Mouse (Mus musculus): ENCODE measurements around the gene Clptm1l. TPM values are rescaled to one million over a fixed set of nuclear protein-coding genes. Genes with fewer than 3 reads are reported as not detected.

Clptm1l gene
- 117 TPM in 2 replicates for polyA plus RNA-seq (2015; fragmentation: Nextera tagmentation; extraction: Ambion mirVana)

GRCm38 (mm10) chr13:73603522-73604155 lies at the start of gene Clptm1l:
Clptm1l (plus strand) TSS chr13:73604006.
- Histone ChIP-seq H3K4me2 (ENCODE audit: low read depth, low read length) (peak within 1 kb of the TSS; percentile 85), H3K4me1 (ENCODE audit: control insufficient read depth, insufficient read depth, low read length) (peaks cover 10% of the 10 kb centered on the region), H3K36me3 (ENCODE audit: control insufficient read depth, insufficient read depth, low read length) (peaks cover 12% of the 10 kb centered on the region; the same call in 1 of the 2 replicates), H3K27ac (ENCODE audit: low read length) (peak within 1 kb of the TSS; percentile 63; the same call in 1 of the 2 replicates), H3K9me3 (replicated peaks; ENCODE audit: control insufficient read depth, low read length) (no peaks in the 10 kb centered on the region), H3K4me3 (replicated peaks; ENCODE audit: low read length) (peak within 1 kb of the TSS; percentile 88), H3K9ac (ENCODE audit: low read length) (peak within 1 kb of the TSS; percentile 94), H3K27me3 (ENCODE audit: control insufficient read depth, insufficient read depth, low read length) (no peaks in the 10 kb centered on the region)
- peak; percentile 97 for ATAC-seq (ENCODE audit: insufficient read depth, low FRiP score)
- WGBS: under 1% methylated on average over 53 of the region's 53 CpGs

GRCm38 (mm10) chr13:73564201-73564600 lies 39.6 kb upstream of the Clptm1l start:
- no peaks in the 10 kb centered on the region for H3K36me3 ChIP-seq (ENCODE audit: control insufficient read depth, insufficient read depth, low read length)
- 87% methylated on average over 5 of the region's 5 CpGs for WGBS
- H3K4me2 ChIP-seq (ENCODE audit: low read depth, low read length): no peak overlapping the region
- H3K27me3 ChIP-seq (ENCODE audit: control insufficient read depth, insufficient read depth, low read length): no peaks in the 10 kb centered on the region
- H3K27ac ChIP-seq (ENCODE audit: low read length): no peak overlapping the region
- no peaks in the 10 kb centered on the region for H3K9me3 ChIP-seq (replicated peaks; ENCODE audit: control insufficient read depth, low read length)
- H3K4me1 ChIP-seq (ENCODE audit: control insufficient read depth, insufficient read depth, low read length): no peaks in the 10 kb centered on the region
- H3K4me3 ChIP-seq (replicated peaks; ENCODE audit: low read length): no peak overlapping the region
- ATAC-seq (ENCODE audit: insufficient read depth, low FRiP score): no peak
- H3K9ac ChIP-seq (ENCODE audit: low read length): no peak overlapping the region

- no peak overlapping the region for H3K4me2 ChIP-seq (ENCODE audit: low read depth, low read length)
- no peaks in the 10 kb centered on the region for H3K4me1 ChIP-seq (ENCODE audit: control insufficient read depth, insufficient read depth, low read length)
- no peak overlapping the region for H3K9ac ChIP-seq (ENCODE audit: low read length)
- no peak for ATAC-seq (ENCODE audit: insufficient read depth, low FRiP score)
- no peaks in the 10 kb centered on the region for H3K27me3 ChIP-seq (ENCODE audit: control insufficient read depth, insufficient read depth, low read length)
- H3K4me3 ChIP-seq (replicated peaks; ENCODE audit: low read length): no peak overlapping the region
- H3K36me3 ChIP-seq (ENCODE audit: control insufficient read depth, insufficient read depth, low read length): no peaks in the 10 kb centered on the region
- no peak overlapping the region for H3K27ac ChIP-seq (ENCODE audit: low read length)
- no peaks in the 10 kb centered on the region for H3K9me3 ChIP-seq (replicated peaks; ENCODE audit: control insufficient read depth, low read length)
These were observed 28.8 kb upstream of the Clptm1l start for GRCm38 (mm10) chr13:73575051-73575450.

GRCm38 (mm10) chr13:73577277-73577676 lies 26.5 kb upstream of the Clptm1l start:
- no peaks in the 10 kb centered on the region for H3K36me3 ChIP-seq (ENCODE audit: control insufficient read depth, insufficient read depth, low read length)
- H3K4me2 ChIP-seq (ENCODE audit: low read depth, low read length): no peak overlapping the region
- WGBS: 65% methylated on average over 2 of the region's 2 CpGs
- H3K4me1 ChIP-seq (ENCODE audit: control insufficient read depth, insufficient read depth, low read length): no peaks in the 10 kb centered on the region
- no peak overlapping the region for H3K9ac ChIP-seq (ENCODE audit: low read length)
- H3K27me3 ChIP-seq (ENCODE audit: control insufficient read depth, insufficient read depth, low read length): no peaks in the 10 kb centered on the region
- H3K4me3 ChIP-seq (replicated peaks; ENCODE audit: low read length): no peak overlapping the region
- H3K9me3 ChIP-seq (replicated peaks; ENCODE audit: control insufficient read depth, low read length): no peaks in the 10 kb centered on the region
- ATAC-seq (ENCODE audit: insufficient read depth, low FRiP score): no peak
- no peak overlapping the region for H3K27ac ChIP-seq (ENCODE audit: low read length)

GRCm38 (mm10) chr13:73591488-73591887 lies 12.3 kb upstream of the Clptm1l start:
- Histone ChIP-seq H3K27me3 (ENCODE audit: control insufficient read depth, insufficient read depth, low read length) (no peaks in the 10 kb centered on the region; the same call in 1 of the 2 replicates), H3K36me3 (ENCODE audit: control insufficient read depth, insufficient read depth, low read length) (no peaks in the 10 kb centered on the region), H3K9me3 (replicated peaks; ENCODE audit: control insufficient read depth, low read length) (no peaks in the 10 kb centered on the region), H3K4me3 (replicated peaks; ENCODE audit: low read length) (no peak overlapping the region), H3K27ac (ENCODE audit: low read length) (no peak overlapping the region), H3K4me2 (ENCODE audit: low read depth, low read length) (no peak overlapping the region), H3K9ac (ENCODE audit: low read length) (no peak overlapping the region), H3K4me1 (ENCODE audit: control insufficient read depth, insufficient read depth, low read length) (no peaks in the 10 kb centered on the region)
- ATAC-seq (ENCODE audit: insufficient read depth, low FRiP score): no peak
- WGBS: 74% methylated on average over 3 of the region's 3 CpGs

GRCm38 (mm10) chr13:73592546-73592945 lies 11.3 kb upstream of the Clptm1l start:
- ATAC-seq (ENCODE audit: insufficient read depth, low FRiP score): no peak
- Histone ChIP-seq H3K27me3 (ENCODE audit: control insufficient read depth, insufficient read depth, low read length) (no peaks in the 10 kb centered on the region; the same call in 1 of the 2 replicates), H3K9me3 (replicated peaks; ENCODE audit: control insufficient read depth, low read length) (no peaks in the 10 kb centered on the region), H3K36me3 (ENCODE audit: control insufficient read depth, insufficient read depth, low read length) (no peaks in the 10 kb centered on the region), H3K4me3 (replicated peaks; ENCODE audit: low read length) (no peak overlapping the region), H3K4me2 (ENCODE audit: low read depth, low read length) (no peak overlapping the region), H3K27ac (ENCODE audit: low read length) (no peak overlapping the region), H3K4me1 (ENCODE audit: control insufficient read depth, insufficient read depth, low read length) (no peaks in the 10 kb centered on the region), H3K9ac (ENCODE audit: low read length) (no peak overlapping the region)
- WGBS: 40% methylated on average over 2 of the region's 2 CpGs

GRCm38 (mm10) chr13:73596276-73596675 lies 7.5 kb upstream of the Clptm1l start:
- Histone ChIP-seq H3K27ac (ENCODE audit: low read length) (no peak overlapping the region), H3K9ac (ENCODE audit: low read length) (no peak overlapping the region), H3K4me2 (ENCODE audit: low read depth, low read length) (no peak overlapping the region), H3K36me3 (ENCODE audit: control insufficient read depth, insufficient read depth, low read length) (no peaks in the 10 kb centered on the region), H3K4me1 (ENCODE audit: control insufficient read depth, insufficient read depth, low read length) (no peaks in the 10 kb centered on the region), H3K27me3 (ENCODE audit: control insufficient read depth, insufficient read depth, low read length) (no peaks in the 10 kb centered on the region; the same call in 1 of the 2 replicates), H3K4me3 (replicated peaks; ENCODE audit: low read length) (no peak overlapping the region), H3K9me3 (replicated peaks; ENCODE audit: control insufficient read depth, low read length) (no peaks in the 10 kb centered on the region)
- ATAC-seq (ENCODE audit: insufficient read depth, low FRiP score): no peak
- WGBS: 56% methylated on average over 4 of the region's 4 CpGs

GRCm38 (mm10) chr13:73600217-73600616 lies 3.6 kb upstream of the Clptm1l start:
- no peak for ATAC-seq (ENCODE audit: insufficient read depth, low FRiP score)
- 69% methylated on average over 4 of the region's 4 CpGs for WGBS
- Histone ChIP-seq H3K4me2 (ENCODE audit: low read depth, low read length) (no peak overlapping the region), H3K27ac (ENCODE audit: low read length) (no peak overlapping the region), H3K4me3 (replicated peaks; ENCODE audit: low read length) (no peak overlapping the region), H3K27me3 (ENCODE audit: control insufficient read depth, insufficient read depth, low read length) (no peaks in the 10 kb centered on the region; the same call in 1 of the 2 replicates), H3K9ac (ENCODE audit: low read length) (no peak overlapping the region), H3K36me3 (ENCODE audit: control insufficient read depth, insufficient read depth, low read length) (no peaks in the 10 kb centered on the region), H3K9me3 (replicated peaks; ENCODE audit: control insufficient read depth, low read length) (no peaks in the 10 kb centered on the region), H3K4me1 (ENCODE audit: control insufficient read depth, insufficient read depth, low read length) (peaks cover 10% of the 10 kb centered on the region)

GRCm38 (mm10) chr13:73603046-73603445 lies 760 bp upstream of the Clptm1l start:
- peaks cover 12% of the 10 kb centered on the region; the same call in 1 of the 2 replicates for H3K36me3 ChIP-seq (ENCODE audit: control insufficient read depth, insufficient read depth, low read length)
- H3K9ac ChIP-seq (ENCODE audit: low read length): peak overlapping the region; percentile 94
- ATAC-seq (ENCODE audit: insufficient read depth, low FRiP score): no peak
- H3K4me3 ChIP-seq (replicated peaks; ENCODE audit: low read length): peak overlapping the region; percentile 88
- H3K9me3 ChIP-seq (replicated peaks; ENCODE audit: control insufficient read depth, low read length): no peaks in the 10 kb centered on the region
- H3K4me1 ChIP-seq (ENCODE audit: control insufficient read depth, insufficient read depth, low read length): peaks cover 10% of the 10 kb centered on the region
- H3K27ac ChIP-seq (ENCODE audit: low read length): no peak overlapping the region
- no peaks in the 10 kb centered on the region for H3K27me3 ChIP-seq (ENCODE audit: control insufficient read depth, insufficient read depth, low read length)
- H3K4me2 ChIP-seq (ENCODE audit: low read depth, low read length): peak overlapping the region; percentile 85
- 51% methylated on average over 4 of the region's 4 CpGs for WGBS

All from stomach, embryonic 16.5 days (tissue).